Mouse (Mus musculus) C2C12 (cell line): ENCODE measurements around the gene Pbx4.

Experiments
- CEBPB ChIP-seq: IDR thresholded peaks from one replicate; pipeline ENCODE4 v1.6.1; 2011; ENCODE audit warnings: low read depth, mild to moderate bottlenecking, control low read depth, moderate library complexity
- CTCF ChIP-seq: IDR thresholded peaks from one replicate; pipeline ENCODE4 v1.5.1; 2011; ENCODE audit not compliant: control insufficient read depth, insufficient read depth, insufficient read length
- FOSL1 ChIP-seq: IDR thresholded peaks from one replicate; pipeline ENCODE4 v1.8.0; 2011; ENCODE audit warnings: mild to moderate bottlenecking, low read length; ENCODE audit not compliant: poor library complexity, insufficient read depth, severe bottlenecking
- MAX ChIP-seq: IDR thresholded peaks from one replicate; pipeline ENCODE4 v1.6.1; 2011; ENCODE audit warnings: mild to moderate bottlenecking, control low read depth
- MYOG ChIP-seq: IDR thresholded peaks from one replicate; pipeline ENCODE4 v1.6.1; 2011; ENCODE audit not compliant: control insufficient read depth, insufficient read length; ENCODE audit errors: extremely low read depth
- USF1 ChIP-seq: IDR thresholded peaks from one replicate; pipeline ENCODE4 v1.6.1; 2011; ENCODE audit warnings: low read depth, mild to moderate bottlenecking, control low read depth, moderate library complexity

DNA sequence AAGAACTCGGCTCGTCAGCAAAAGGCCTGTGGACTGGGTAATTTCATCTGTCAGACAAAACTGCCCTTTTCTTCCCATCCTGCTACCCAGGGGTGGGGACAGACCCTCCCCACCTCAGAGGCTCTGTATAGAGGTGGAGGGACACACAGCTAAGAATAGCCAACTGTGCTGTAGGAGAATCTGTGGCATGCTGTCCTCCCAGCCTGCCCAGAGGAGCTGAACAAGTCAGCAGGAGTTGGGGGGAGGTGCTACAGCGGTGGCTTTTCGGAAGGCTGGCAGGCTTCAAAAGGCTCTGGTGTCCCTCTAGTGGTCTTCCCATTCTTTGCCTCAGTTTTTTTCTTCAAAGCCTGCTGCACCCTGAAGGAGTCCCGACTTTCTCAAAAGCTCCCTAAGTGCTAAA, 83.5 kb downstream of the Pbx4 start:
- TF ChIP-seq MAX: no peak
- TF ChIP-seq CEBPB: no peak
- no peak for TF ChIP-seq CTCF
- no peak for TF ChIP-seq MYOG
- no peak for TF ChIP-seq USF1
- no peak for TF ChIP-seq FOSL1
